Mouse (Mus musculus): ENCODE measurements at regions not wholly inside any gene's neighbourhood (a gene's known extent, or its start where the extent isn't known, plus 50 kb on each side); places are given as distances from the start of the nearest gene placed in this dataset.

- no peak for DNase-seq (ENCODE audit: low read depth)
Measured at GRCm38 (mm10) chr9:90326531-90326930, 55.9 kb upstream of the Tbc1d2b start.
